Mouse (Mus musculus): ENCODE data around the gene Gm10188.

The Gm10188 gene

DNA sequence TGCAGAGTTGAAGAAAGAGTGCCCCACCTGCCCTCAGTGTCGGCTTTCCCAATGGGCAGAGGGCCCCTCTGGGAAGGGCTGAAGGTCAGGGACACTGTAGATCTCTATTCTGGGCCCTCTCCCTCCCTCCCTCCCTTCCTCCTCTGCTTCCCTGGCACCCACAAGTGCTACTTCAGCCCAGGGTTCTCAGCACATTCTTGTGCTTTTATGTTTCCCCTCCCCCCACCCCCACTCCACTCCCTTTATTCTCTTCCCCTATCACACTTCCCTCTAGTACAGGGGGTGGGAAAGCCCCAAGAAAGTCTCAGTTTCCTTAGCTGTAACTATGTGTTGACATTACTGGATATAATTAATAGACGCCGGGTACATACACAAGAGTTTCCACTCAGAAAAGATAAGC lies 34.9 kb downstream of the Gm10188 start:
- DNase-seq (ENCODE audit: low spot score), result no peak

DNA sequence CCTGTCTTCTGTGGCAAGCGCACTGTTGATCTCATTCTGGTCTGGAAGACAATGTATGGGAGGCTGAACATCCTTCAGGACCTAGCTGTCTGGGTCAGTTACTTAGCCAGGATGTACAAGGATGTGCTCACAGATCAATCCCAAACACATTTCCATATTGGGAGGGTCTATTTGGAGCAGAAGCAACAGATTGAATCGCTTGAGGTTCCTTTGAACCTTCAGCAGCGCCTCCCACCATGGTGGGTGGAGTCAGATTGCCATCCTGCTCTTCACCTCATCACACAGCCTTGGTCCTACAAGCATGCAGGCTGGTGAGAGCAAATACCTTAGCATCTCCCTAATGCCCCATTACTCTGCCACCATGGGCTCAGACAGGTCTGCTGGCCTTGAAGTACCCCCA lies 35.8 kb downstream of the Gm10188 start:
- DNase-seq (ENCODE audit: low spot score), result no peak

DNA sequence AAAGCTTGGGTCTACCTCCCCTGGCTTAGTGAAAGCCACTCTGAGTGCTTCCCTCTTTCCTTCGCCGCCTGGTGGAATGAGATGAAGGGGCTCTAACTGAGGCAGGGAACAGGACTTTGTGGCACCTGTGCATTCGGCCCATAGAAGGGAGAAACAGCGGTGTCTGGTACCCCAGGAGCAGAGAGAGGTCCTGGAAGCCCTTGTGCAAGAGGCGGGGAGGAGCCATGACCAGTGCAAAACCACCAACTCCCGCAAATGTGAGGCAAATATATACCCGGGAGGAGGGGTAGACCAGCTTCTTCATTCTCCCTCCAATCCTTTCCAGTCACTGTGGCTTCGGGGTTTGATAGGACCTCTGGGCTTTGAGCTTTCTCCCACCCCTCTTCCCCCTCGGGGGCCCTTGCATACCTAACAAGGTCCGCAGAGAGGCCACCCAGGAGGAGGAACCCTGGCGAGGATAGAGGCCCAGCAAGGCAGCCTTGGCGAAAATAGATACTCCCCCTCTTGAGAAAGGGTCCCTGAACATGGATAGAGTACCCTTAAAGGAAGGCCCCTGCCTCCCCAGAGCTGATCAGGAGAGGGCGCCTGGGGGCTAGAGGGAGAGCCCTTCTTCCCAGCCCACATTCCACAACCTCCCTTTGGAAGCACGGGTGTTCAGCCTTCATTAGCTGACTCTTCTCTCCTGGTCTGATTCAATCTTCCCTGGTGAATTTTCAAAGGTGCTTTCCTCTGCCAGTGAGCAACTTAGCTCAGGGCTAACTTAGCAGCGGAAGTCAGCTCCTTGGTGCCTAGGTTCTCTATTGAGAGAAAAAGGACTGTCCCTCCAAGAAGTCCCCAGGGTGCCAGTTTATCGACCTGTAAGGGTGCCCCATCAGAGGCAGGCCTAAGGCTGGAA lies 37.5 kb downstream of the Gm10188 start:
- no peak for DNase-seq (ENCODE audit: low spot score)

DNA sequence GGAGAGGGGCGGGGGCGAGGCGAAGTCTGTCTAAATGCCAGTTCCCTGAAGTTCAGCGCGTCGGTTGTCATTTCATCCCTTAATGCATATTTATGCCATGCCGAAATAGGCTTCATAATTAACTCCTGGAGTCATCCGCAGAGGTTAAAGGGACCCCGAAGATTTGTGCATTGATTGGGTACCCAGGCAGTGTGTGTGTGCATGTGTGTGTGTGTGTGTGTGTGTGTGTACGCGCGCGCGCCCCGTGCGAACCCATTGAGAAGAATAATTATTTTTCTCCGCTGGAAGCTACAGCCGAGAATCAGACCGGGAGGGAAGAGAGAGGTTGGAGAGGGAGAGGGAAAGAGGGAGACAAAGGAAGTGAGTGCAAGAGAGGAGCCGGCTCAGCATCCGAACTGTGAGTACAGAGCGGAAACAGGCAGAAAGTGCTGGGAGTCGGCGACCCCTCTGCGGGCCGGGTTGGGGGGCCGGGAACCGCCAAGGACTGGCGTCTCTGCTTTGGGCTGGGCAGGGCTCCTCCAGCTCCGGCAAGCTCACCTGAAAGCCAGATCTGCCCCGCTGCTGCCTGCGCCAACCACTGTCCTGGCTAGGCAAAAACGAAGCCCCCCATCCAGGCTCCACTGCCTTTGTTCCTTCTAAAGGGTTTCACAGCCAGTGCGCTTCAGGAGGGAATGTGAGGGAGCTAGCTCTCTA lies 38.3 kb downstream of the Gm10188 start, which contains the start of the genes Lemd1 and AC124108.1:
Gene Lemd1, plus strand, starts transcription at position 339 of the 693 bp plus-strand sequence.
Gene AC124108.1, plus strand, starts transcription at position 365 of the 693 bp plus-strand sequence.
- no peak for DNase-seq (ENCODE audit: low spot score)

DNA sequence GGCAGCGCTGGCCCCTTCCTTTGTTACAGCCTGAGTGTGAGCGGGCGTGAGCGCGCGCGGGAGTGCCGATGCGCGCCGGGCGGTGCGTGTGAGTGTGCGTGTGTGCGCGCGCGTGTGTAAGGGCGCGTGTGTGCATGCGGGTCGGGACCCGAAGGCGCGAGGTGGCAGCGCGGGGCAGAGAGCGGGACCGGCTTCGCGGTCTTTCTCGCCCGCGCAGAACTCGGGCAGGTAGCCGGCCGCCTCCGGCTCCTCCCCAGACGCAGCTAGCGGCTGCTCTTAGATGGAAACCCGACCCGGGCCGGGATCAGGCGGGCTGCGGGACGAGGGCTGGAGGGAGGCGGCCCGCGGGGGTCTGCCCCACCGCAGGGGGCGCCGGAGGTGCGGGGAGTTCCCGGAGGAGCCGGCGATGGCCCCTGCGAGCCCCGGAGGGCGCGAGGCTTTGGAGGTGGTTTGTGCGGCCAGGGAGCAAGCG lies 38.9 kb downstream of the Gm10188 start:
- DNase-seq (ENCODE audit: low spot score), result no peak

DNA sequence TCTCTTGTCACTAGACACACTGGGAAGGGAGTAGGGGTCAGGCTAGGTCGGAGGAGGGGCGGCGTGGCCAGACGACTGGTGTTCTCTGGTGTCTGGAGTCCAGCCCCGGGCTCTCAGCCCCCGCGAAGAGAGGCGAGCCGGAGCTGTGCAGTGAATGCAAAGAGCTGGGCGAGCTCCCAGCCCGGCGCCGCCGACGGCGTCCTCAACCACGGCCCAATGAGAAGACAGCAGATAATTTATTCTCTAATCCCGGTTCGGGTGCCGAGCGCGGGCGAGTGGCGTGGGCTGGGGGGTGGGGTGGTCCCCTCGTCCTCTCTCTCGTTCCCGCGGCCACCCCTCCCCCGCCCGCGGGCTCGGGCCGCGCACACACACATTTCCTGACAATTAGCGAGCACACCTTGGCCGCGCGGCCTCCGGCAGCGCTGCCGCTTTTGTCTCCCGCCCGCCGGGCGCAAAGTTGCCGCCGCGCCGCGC lies 39.5 kb downstream of the Gm10188 start:
- peak; percentile 39 for DNase-seq (ENCODE audit: low spot score)

DNA sequence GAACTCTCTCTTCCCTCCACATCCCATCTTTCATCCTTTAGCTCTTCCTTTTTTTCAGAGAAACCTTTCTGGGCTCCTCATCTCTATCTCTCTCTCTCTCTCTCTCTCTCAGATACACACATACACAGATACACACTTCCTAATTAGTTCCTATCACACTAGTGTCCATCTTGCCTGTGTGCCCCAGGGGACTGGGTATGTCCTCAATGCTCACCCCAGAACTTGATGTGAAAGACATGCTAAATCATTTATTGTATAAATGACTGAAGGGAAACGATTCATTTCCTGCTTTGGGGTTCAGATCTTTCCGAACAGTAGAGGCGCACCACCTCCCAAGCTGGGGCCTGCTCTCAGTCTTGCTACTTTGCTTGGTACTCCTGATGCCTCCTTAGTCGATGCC lies 40.3 kb downstream of the Gm10188 start:
- no peak for DNase-seq (ENCODE audit: low spot score)

DNA sequence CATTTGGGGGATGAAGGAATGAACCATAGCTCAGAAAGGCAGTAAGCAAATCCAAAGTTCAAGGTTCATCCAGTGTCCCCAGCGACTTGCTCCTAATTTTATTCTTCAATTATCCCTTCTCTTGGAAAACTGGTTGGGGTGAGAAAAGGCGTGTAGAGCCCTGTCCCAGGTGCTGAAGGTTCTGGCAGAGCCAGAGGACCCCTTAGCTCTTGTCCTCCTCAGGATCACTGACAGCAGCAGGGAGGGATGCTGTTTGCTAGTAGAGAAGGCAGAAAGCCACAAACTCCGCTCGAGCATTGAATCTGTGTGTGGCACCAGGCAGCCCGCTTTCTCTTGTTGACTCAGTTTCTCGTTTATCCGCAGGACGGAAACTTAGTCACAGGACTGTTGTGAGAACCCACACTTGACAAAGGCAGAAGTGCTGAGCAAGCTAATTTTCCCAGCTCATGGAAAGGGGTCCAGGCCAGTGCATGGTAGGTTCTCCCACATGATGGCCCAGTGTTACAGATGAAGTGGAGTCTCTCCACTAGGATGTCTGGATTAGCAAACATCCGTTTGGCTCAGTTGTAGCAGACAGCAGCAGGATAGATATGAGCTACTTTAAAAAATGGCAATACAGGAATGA lies 41.0 kb downstream of the Gm10188 start:
- DNase-seq (ENCODE audit: low spot score), result no peak

DNA sequence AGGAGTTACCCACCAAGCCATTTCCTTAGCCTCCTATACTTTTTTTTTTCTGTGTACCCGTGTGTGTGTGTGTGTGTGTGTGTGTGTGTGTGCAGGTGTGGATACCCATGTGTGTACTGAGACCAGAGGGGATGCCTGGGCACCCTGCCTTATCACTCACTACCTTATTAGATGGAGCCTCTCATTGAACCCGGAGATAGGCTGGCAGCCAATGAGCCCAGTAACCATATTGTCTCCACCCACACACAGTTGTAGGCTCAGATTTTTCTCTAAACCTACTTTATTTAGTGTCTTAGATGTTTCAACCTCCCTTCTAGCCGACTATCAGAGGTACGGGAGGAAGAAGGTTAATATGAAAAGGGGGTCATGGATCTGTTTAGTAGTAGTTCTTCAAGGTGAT lies 43.3 kb downstream of the Gm10188 start:
- no peak for DNase-seq (ENCODE audit: low spot score)
